Mouse (Mus musculus): Measurements from ENCODE around the gene Fbxl17.

Gene Fbxl17

GRCm38 (mm10) chr17:63205316-63205715, 294.5 kb downstream of the Fbxl17 start:
- no peak for DNase-seq

- no peak for DNase-seq
Observed at GRCm38 (mm10) chr17:63203582-63204190, 296.1 kb downstream of the Fbxl17 start.

DNA sequence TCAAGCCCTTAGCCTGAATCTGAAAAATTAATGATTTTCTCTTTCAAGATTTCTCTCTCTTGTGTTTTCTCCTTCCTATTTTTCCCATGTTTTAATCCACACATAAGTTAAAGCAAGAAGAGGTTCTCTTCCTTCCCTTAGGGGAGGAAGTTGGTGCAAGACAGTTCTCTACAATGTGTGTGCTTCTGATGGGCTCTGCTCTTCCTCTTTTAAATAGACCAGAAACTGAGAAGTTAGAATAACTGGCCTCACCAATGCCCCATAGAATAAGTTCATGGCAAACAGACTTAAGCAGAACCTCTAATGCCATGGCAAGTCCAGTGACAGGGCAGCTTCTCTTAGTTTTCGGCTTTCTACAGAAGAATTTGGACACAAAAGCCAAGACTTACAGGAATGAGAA, 301.1 kb downstream of the Fbxl17 start:
- no peak for DNase-seq

DNA sequence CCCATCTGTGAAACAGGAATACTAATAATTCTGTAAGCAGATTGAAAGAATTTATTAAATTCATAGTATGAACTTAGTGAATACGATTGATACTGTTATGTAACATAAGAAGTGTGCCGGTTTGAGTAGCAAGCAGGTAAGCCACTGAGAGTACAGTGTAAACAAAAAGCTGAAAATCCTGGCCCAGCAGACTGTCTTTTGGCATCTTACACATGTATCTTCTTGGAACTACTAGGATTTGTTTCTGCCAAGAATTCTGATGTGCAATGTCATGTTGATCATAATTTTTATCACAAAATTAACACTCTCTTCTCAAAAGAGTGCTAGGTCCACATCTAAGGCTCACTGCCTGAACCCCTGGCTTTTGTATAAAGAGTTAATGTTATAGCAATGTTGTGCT, 304.3 kb downstream of the Fbxl17 start:
- no peak for DNase-seq

DNA sequence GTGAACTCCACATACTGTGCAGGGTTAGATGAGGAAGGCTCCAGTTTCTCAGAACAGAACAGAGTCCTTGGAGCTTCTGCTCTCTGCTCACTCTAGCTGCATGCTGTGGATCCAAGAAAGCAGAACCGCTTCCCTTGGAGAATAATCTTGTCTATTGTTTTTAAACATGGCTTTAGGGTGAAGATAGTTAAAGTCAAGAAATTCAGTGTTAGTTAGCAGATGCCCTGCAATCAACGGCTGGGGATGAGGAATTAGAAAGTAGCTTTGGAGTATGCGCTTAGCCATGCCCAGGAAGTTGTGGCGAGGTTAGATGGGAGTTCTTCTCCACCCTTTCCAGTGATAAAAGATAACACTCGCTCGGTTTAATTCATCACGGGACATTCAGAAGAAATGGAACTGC, 306.6 kb downstream of the Fbxl17 start:
- no peak for DNase-seq

GRCm38 (mm10) chr17:63191345-63191744, 308.5 kb downstream of the Fbxl17 start:
- no peak for DNase-seq

- no peak for DNase-seq
Observed at GRCm38 (mm10) chr17:63189274-63189673, 310.5 kb downstream of the Fbxl17 start.

- peak; percentile 37 to 66 for DNase-seq
Observed at GRCm38 (mm10) chr17:63185531-63185930, 314.3 kb downstream of the Fbxl17 start.

DNA sequence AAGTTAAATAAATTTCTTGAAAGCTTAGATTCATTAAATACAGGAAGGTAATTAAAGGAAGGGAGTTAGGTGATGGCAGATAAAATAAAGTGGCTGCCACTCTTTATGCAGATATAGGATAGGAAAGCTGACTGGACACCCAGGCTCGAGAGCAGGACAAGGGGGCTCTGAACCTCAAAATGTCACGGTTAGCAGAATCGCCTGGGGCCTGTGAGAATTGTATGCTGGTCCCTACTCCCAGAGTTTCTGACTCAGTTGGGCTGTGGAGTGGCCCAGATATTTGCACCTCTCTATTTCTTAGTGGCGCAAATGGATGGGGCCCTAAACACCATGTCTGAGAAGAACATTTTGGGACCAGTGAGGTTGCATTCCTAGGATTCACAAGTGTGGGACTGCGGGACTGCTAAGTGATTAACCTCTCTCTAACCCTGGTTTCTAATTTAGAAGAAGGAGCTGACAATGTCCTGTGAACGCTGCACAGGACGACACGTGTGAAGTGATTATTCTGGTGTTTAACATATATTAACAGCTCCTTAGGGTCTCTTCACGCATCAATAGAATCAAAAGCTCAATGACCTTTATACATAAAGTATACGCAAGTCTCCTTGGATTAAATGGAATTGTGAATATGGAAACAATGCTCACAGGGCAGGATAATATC, 314.8 kb downstream of the Fbxl17 start:
- no peak for DNase-seq

- DNase-seq = no peak
Observed at GRCm38 (mm10) chr17:63183431-63183830, 316.4 kb downstream of the Fbxl17 start.

GRCm38 (mm10) chr17:63181661-63182060, 318.2 kb downstream of the Fbxl17 start:
- DNase-seq = no peak

DNA sequence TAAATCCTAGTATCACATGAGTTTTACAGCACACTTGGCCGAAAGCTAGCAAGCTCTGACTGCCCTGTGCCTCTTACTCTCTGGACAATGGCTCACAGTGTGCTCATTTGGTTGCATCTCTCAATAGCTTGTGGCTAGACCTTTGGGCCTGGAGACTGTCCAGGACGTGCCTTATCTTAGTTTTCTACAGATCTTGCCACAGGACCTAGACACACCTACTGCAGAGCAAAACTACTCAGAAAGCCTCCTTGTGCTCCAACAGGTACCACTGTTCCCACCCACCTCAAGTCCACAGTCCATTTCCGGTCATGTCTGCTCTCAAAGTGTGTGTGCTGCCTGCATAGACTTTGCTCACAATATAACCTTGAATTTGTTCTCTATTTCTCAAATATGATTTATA, 319.8 kb downstream of the Fbxl17 start:
- DNase-seq = no peak

GRCm38 (mm10) chr17:63178331-63178730, 321.5 kb downstream of the Fbxl17 start:
- no peak for DNase-seq

- no peak for DNase-seq
Observed at GRCm38 (mm10) chr17:63176411-63176810, 323.4 kb downstream of the Fbxl17 start.

DNA sequence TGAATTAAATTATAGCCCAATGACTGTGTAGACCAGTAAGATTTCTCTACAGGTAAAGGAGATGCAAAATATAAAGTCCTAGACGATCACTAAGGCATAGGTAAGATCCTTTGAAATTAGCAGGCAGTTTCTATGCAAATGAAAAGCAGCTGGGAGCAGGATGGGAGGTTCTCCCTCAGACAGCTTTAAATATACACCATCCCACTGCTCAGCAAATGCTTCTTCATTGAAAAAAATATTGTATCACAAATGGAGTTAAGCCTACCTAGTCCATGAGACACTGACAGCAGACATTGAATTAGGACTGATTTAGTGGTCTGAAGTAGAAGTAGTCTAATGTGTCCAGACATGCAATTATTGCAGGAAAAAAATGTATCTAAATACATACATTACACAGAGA, 327.1 kb downstream of the Fbxl17 start:
- DNase-seq = no peak

DNA sequence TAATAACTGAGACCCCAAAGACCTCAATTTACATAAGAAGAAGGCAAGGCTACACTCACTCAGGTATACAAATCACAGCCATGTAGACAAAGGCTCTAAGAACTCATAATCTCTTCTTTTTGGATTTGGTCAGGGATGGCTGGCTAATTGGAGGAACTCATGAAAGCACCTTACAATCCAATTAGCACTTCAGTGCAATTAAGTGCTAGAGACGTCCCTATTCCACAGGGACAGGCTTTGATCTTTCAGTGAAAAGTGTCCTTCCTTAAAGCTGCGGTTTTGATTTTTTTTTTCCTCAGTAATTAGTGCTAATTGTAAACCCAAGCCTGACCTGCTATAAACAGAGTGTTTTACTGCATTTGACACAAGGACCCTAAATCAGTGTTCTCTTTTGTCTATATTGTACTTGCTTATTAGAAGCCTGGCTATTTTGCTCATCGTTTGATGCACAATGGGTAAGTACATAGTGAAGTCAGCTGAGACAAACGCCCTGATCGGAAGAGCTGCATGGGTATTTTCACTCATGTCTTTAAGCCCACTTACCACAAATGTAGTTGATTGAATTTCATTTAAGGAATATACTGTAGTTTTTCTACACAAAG, 327.8 kb downstream of the Fbxl17 start:
- DNase-seq = no peak

DNA sequence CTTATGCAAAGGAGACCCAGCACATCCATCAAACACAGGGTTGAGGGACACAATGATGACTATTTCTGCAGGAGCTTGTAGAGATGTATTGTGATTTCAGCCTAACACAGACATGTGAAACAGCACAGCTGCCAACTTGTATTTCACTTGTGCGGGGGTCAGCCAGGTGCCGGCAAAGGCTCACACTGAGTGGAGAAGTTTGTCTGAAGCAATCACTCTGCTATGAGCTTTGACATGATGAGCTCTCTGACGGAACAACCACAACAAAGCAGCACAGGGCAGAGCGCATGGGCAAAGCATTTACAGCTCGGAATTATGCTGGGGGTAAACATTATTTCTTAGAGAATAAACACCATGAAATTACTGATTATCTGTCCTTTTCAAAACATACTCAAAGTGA, 328.6 kb downstream of the Fbxl17 start:
- no peak for DNase-seq

DNA sequence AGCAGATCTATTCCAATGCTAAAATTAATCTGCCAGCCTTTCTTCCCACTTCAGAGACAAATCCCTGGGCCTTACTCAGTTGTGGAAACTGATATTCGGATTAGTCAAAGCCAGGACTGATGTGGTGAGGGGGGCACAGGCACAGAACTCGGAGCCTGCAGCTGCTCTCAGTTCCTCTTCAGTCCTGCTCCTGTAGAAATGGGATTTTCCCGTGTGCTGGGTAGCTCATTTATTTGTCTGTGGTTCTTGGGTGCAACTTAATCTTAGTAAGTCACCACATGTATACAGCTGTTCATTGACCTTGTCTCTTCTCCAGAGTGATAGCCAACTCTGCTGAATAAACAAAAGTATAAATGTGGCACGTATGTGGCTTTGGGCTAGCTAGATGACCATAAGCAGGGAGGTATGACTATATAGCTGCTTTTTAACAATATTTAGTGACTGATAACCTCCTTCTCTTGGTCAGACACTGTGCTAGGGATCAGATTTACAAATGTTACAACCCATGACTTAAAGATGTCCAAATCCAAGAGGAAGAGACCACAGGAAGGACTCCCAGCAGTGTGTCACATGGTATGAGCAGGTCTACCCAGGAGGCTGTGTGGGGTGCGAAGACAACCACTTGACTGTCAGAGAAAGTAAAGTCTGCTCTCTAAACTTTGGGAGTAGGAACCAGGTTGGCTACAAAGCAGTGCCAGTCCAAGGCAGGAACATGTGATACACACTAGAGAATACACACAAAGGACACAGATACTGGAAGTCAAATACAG, 331.6 kb downstream of the Fbxl17 start:
- no peak for DNase-seq

DNA sequence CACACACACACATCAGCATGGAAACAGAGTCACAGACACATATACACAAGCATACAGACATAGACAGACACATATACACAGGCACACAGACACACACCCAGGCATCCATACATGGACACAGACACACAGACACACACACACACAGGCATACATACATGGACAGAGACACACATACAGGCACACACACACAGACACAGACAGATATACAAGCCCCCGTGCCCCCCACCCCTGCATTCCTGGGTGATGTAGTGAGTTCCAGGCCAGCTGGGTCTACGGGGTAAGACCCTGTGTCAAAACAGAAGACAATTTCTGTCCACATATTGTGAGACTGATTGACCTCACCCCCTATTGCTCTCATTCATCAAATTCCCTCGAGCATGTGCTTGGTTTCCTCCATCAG, 332.6 kb downstream of the Fbxl17 start:
- DNase-seq = no peak

DNA sequence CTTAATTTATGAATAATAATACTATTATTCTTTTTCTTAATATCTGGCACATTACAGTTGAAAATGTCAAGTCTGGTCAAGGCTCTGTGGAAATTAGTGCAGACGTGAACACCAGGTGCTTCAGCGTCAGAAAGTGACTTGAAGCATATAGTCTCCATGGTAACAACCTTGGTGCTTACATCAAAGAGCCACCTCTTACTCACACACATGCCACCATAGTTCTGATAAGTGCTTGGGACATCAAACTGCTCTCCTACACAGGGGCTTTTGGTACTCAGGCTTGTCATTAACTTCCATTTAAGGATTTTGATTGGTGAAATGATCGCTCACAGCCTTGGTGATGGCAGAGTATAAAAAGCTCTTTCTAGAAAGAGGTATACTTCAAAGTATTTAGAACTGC, 333.1 kb downstream of the Fbxl17 start:
- no peak for DNase-seq

- no peak for DNase-seq
Observed at GRCm38 (mm10) chr17:63165847-63166246, 334.0 kb downstream of the Fbxl17 start.

DNA sequence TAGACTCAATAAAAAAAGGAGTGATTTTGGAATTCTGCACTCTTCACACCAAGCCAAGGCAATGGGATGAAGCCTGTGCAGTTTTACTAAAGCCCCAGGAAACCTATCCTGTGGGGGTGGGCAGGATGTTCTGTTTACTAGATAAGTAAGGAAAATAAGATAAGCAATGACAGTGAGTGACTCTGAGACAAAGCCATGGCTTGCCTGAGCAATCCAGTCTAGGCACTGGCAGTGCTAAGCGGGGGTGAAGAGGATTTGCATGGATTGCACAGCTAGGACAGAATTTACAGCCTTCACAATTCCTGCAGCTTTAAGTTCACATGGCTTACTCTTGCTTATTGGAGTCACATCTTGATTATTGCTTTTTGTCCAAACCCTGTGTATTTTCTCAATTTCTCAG, 335.5 kb downstream of the Fbxl17 start:
- DNase-seq = no peak

DNA sequence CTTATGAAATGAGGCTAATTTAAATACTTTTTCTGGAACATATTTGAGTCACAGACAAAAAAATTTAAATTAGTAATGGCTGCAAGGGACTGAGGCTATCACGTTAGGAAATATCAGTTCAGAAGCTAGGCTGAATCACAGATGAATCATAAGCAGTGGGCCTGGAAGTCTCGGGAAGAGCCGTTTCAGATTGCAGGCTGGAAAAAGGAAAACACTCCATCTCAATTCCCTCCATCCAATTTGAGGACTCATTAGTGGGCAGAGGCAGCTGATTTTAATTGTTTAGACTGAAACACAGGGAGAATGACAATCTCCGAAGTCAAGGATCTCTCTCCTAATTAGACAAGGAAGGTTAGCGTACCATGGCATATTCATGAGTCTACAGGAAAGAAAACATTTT, 337.9 kb downstream of the Fbxl17 start:
- no peak for DNase-seq

- no peak for DNase-seq
Observed at GRCm38 (mm10) chr17:63159196-63159595, 340.6 kb downstream of the Fbxl17 start.

All from lung, postnatal 4 days (tissue).